Mouse (Mus musculus) embryo, embryonic 11.5 days (tissue): ENCODE data around the gene Kif13a.

Experiments
- DNase-seq: peaks from one replicate; pipeline ENCODE4 v3.0.0-alpha.2; 2012; ENCODE audit warnings: low read depth, low spot score

Kif13a gene

GRCm38 (mm10) chr13:46835351-46835750 is 94.3 kb downstream of the Kif13a start:
- no peak for DNase-seq

GRCm38 (mm10) chr13:46834805-46835204 is 94.9 kb downstream of the Kif13a start:
- no peak for DNase-seq

GRCm38 (mm10) chr13:46833586-46833985 is 96.1 kb downstream of the Kif13a start:
- DNase-seq: no peak

GRCm38 (mm10) chr13:46832956-46833355 is 96.7 kb downstream of the Kif13a start:
- no peak for DNase-seq

GRCm38 (mm10) chr13:46823271-46823670 is 106.4 kb downstream of the Kif13a start:
- no peak for DNase-seq

- DNase-seq: no peak
Observed at GRCm38 (mm10) chr13:46822200-46822599, 107.5 kb downstream of the Kif13a start.

GRCm38 (mm10) chr13:46819729-46820223 is 109.9 kb downstream of the Kif13a start:
- no peak for DNase-seq

- DNase-seq: no peak
Observed at GRCm38 (mm10) chr13:46819202-46819728, 110.4 kb downstream of the Kif13a start.

GRCm38 (mm10) chr13:46818374-46818773 is 111.3 kb downstream of the Kif13a start:
- DNase-seq: no peak

GRCm38 (mm10) chr13:46812648-46813184 is 117.0 kb downstream of the Kif13a start:
- DNase-seq: no peak

- DNase-seq: no peak
Observed at GRCm38 (mm10) chr13:46811696-46812095, 118.0 kb downstream of the Kif13a start.

GRCm38 (mm10) chr13:46810613-46811012 is 119.1 kb downstream of the Kif13a start:
- no peak for DNase-seq

GRCm38 (mm10) chr13:46810098-46810497 is 119.6 kb downstream of the Kif13a start:
- DNase-seq: no peak

GRCm38 (mm10) chr13:46807901-46808300 is 121.8 kb downstream of the Kif13a start:
- DNase-seq: no peak

GRCm38 (mm10) chr13:46801196-46801595 is 128.5 kb downstream of the Kif13a start:
- no peak for DNase-seq

- peak; percentile 27 for DNase-seq
Observed at GRCm38 (mm10) chr13:46798156-46798555, 131.5 kb downstream of the Kif13a start.

GRCm38 (mm10) chr13:46796381-46796780 is 133.3 kb downstream of the Kif13a start:
- no peak for DNase-seq

- DNase-seq: no peak
Observed at GRCm38 (mm10) chr13:46793824-46794223, 135.8 kb downstream of the Kif13a start.

GRCm38 (mm10) chr13:46788452-46788851 is 141.2 kb downstream of the Kif13a start:
- no peak for DNase-seq

- DNase-seq: no peak
Observed at GRCm38 (mm10) chr13:46786836-46787235, 142.8 kb downstream of the Kif13a start.

GRCm38 (mm10) chr13:46786064-46786561 is 143.6 kb downstream of the Kif13a start:
- DNase-seq: no peak

- no peak for DNase-seq
Observed at GRCm38 (mm10) chr13:46780379-46780778, 149.3 kb downstream of the Kif13a start.

GRCm38 (mm10) chr13:46779831-46780230 is 149.8 kb downstream of the Kif13a start:
- DNase-seq: no peak
